Mouse (Mus musculus) lung, postnatal 0 days (tissue): ENCODE results near the gene Spink4.

Source experiments
- CTCF ChIP-seq: IDR thresholded peaks from 2 replicates; pipeline ENCODE4 v1.5.1; 2016; ENCODE audit warnings: antibody characterized with exemption, mild to moderate bottlenecking
- EP300 ChIP-seq: IDR thresholded peaks from 2 replicates; pipeline ENCODE4 v1.6.1; 2016; ENCODE audit warnings: antibody characterized with exemption, mild to moderate bottlenecking, control low read depth

DNA sequence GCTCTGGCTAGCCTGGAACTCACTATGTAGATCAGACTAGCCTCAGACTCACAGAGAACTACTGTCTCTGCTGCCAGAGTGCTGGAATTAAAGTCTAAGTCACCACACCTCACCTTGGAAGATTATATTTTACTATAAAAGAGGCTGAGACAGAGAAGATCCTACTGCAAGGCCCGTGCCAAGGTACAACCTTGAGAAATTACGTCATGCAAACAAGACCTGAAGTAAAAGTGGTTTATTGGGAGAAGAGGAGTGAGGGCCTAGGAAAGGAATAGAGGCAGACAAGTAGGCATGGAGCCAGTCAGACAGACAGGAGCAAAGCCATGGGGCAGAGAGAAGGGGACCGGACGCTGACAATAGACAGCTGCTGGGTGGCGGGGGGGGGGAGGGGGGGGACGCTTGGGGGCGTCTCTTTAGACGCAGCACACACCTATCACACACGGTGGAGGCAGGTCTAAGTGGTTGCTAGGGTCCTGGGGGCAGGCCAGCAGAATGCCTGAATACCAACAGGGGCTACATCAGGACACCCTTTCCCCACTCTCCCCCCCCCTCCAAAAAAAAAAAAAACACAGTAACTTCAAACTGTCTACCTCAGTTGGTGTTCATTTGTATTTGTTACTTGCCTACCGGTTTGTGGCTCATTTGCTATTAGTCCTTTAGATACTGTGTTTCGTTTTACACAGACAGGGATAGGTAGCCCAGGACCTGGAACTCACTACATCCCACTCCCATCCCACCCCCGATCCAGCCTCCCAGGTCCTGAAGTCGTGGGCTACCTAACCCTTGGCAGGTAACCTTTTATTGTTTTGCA lies 50.1 kb downstream of the Spink4 start:
- TF ChIP-seq CTCF (no peak), EP300 (no peak)
